Comparison of ENCODE assay signal across 21 mouse cellular contexts in genomic region chr8:48281855-48282254, GRCm38 (mm10).
DNase-seq lines count a peak whose midpoint lies in the region; ATAC-seq lines count a peak whose summit lies in the region.
"Had no signal": no experiment of that assay in that cellular context is flagged by ENCODE, and none has a peak within 500 bp of the region (broad histone marks: within the 10 kb centered on the region; RNA-seq: fewer than 3 reads in every experiment).

No protein-coding gene starts in this region.

- no peak for DNase-seq in frontal cortex, postnatal 14 days (ENCODE audit: low spot score in 2 of 2)
- peak; percentile 44 for DNase-seq in heart, adult 11 months
- no peak for DNase-seq in heart, adult 8-10 months (ENCODE audit: low spot score)
- peak; percentile 26 for DNase-seq in right cerebral cortex, adult 18-20 months
- no peak for DNase-seq in right cerebral cortex, postnatal 10 days (ENCODE audit: low spot score in 2 of 2)
- DNase-seq in brain, adult 2 months (ENCODE audit: low read depth, low spot score), result peak; percentile 56
- no peak for DNase-seq in cerebellum, adult 8-10 months
- DNase-seq: adrenal gland, adult 2 months; adrenal gland, adult 8-10 months; adrenal gland, postnatal 10 days; adrenal gland, postnatal 14 days; adrenal gland, postnatal 25 days; adrenal gland, postnatal 36 days; B cell, adult 2 months; cerebellum, adult 11 months; cerebellum, adult 11-12 months; cerebellum, adult 18-20 months had no signal

- ATAC-seq in frontal cortex, adult (ENCODE audit: low TSS enrichment), result peak; percentile 82
- ATAC-seq: activated CD4-positive, CD25-positive, alpha-beta regulatory T cell, adult 4 months; CD4-positive, CD25-positive, alpha-beta regulatory T cell, adult 4 months; Patski had no signal

Comparison
In these comparisons a context has a peak if more than half of its experiments do, and no peak if none do; other contexts are left out.
1. DNase-seq: peak in heart, adult 11 months (single experiment), right cerebral cortex, adult 18-20 months (single experiment) and brain, adult 2 months (single experiment); none in frontal cortex, postnatal 14 days (0 of 2), heart, adult 8-10 months (single experiment), right cerebral cortex, postnatal 10 days (0 of 2) and cerebellum, adult 8-10 months (single experiment).